Mouse (Mus musculus): ENCODE measurements around the gene Rps15. TPM values are rescaled to one million over a fixed set of nuclear protein-coding genes. Genes with fewer than 3 reads are reported as not detected.
A peak's percentile ranks its signal among the peaks of the same experiment; 100 is the strongest.
"Not testable (repeated sequence)": the region's sequence is repeated elsewhere in the genome, so short reads cannot be mapped to it uniquely, and the experiment has no call there.

Gene Rps15
- total RNA-seq (2014; fragmentation: Nextera tagmentation) = 4,307 and 4,493 TPM in 2 replicates
- total RNA-seq (2017) = 2,815 and 2,969 TPM in 2 replicates

DNA sequence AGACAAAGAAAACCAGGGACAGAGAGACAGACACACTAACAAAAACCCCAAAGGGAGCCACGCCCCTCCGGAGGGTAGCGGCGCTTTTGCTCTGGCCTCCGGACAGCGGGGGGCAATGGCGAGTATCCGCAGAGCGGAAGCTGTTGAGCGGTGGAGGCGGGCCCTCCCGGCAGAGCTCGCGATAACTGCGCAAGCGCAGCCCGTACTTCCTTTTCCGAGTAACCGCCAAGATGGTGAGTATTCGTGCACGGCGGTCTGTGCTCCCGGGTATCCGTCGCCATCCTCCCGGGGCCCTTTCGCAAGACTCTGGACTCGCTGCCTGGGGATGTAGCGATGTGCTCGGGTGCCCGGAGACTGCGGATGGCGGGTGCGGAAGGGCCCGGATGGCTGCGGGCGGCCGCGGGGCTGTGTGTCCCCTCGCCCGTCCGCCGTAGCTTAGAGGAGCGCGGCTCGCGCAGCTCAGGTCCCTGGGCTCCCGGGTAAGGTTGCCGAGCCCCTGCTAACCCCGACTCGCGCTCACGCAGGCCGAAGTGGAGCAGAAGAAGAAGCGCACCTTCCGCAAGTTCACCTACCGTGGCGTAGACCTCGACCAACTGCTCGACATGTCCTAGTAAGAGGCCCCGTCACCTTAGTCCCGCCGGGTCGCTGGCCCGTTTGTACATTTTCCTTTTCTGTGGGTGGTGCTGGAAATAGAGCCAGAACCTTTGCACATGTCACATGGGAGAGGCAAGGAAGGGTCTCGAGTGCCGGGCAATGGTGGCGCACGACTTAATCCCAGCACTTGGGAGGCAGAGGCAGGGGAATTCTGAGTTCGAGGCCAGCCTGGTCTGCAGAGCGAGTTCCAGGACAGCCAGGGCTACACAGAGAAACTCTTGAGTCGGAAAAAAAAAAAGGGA lies at the start of gene Rps15:
Gene Rps15, plus strand, starts transcription at position 203 of the 896 bp plus-strand sequence.
- peak; percentile 72 for ATAC-seq (replicated peaks; ENCODE audit: low FRiP score, low TSS enrichment, poor library complexity, severe bottlenecking)

DNA sequence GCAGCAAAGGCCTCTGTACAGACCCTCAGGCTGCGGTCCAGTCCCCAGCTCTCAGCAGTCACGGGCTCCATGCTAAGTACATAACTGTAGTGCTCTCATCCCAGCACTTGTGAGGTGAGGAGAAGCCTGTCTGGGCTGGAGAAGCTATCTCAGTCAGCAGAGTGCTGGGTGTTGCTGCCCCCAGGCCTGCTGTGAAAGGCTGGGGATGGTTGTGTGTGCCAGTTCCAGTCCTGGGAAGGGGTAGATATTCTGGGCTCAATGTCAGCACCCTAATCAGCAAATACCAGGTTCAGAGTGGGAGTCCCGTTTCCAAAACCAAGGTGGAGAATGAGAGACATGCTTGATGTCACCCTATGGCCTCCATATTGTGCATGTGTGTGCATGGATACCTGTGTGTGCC lies 49.6 kb upstream of the Rps15 start:
- ATAC-seq (replicated peaks; ENCODE audit: low FRiP score, low TSS enrichment, poor library complexity, severe bottlenecking) = peak; percentile 78

DNA sequence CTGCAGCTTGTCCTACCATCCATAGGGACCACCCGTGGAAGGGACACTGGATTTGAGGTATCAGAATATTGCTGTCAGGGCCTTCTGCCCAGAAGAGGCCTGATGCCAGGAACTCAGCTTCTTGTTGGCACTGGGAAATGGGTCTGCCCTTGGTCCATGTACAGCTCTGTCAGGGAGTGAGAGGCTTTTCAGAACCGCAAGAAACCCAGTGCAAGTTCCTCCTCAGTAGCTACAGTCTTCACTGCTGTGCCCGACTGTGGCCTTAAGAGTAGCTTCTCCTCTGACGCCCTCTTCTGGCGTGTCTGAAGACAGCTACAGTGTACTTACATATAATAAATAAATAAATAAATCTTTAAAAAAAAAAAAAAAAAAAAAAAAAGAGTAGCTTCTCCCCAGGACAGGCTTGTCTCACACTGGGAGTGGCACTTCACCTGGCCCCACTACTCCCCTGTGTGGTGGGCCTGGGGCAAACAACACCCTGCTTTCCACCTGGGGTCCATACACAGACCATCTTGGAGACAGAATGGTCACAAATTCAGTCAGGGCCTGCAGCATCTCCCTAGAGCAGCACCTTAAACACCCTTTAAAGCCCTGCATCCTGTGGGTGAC lies 47.4 kb upstream of the Rps15 start:
- no peak for ATAC-seq (replicated peaks; ENCODE audit: low FRiP score, low TSS enrichment, poor library complexity, severe bottlenecking)

DNA sequence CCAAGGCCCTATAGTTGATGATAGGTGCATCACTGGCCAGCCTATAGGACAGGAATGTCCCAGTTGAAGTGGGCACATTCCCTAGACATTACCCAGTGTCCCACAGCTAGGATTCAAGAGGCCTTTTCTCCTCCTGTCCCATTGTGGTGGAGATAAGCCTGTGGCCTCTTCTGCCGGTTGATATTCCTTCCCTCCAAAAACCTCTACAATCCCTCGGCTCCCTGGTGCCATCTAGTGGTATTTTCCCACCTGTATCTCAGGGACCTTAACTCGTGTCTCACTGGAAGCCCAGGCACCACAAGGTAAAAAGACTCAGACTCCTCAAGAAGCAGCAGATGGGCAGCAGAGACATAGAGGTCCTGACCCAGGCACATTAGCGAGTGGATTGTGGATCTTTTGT lies 46.7 kb upstream of the Rps15 start:
- ATAC-seq (replicated peaks; ENCODE audit: low FRiP score, low TSS enrichment, poor library complexity, severe bottlenecking) = 0 out of 2 replicates have a peak, but pooled peaks have one; percentile 35

DNA sequence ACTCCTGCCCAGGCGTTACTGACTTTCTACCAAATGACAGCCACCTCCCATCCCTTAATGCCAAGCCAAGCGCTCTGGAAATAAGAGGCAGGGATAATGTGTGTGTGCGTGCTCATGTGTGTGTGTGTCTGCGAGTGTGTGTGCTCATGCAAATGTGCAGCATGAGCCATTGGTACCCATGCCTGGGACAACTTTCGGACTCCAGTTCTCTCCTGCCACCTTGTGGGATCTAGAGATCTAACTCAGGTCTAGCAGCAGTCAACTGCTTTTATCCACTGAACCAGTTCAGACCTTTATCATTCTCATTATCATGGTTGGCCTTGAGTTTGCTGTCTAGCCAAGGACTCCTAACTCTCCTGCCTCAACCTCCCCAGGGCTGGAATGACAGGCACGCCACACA lies 44.4 kb upstream of the Rps15 start:
- ATAC-seq (replicated peaks; ENCODE audit: low FRiP score, low TSS enrichment, poor library complexity, severe bottlenecking) = no peak

DNA sequence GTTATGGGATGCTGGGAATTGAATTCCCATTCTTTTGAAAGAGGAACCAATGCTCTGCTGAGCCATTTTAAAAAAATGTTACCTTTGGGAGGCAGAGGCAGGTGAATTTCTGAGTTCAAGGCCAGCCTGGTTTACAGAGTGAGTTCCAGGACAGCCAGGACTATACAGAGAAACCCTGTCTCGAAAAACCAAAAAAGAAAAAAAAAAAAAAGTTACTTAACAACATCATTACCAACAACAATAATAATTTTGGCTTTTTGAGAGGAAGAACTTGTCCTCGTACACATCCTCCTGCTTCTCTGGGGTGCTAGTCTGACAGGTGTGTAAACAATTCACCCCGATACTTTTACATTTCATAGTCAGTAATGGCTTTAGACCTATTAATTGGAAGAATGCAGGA lies 43.8 kb upstream of the Rps15 start:
- ATAC-seq (replicated peaks; ENCODE audit: low FRiP score, low TSS enrichment, poor library complexity, severe bottlenecking) = not testable (repeated sequence)

DNA sequence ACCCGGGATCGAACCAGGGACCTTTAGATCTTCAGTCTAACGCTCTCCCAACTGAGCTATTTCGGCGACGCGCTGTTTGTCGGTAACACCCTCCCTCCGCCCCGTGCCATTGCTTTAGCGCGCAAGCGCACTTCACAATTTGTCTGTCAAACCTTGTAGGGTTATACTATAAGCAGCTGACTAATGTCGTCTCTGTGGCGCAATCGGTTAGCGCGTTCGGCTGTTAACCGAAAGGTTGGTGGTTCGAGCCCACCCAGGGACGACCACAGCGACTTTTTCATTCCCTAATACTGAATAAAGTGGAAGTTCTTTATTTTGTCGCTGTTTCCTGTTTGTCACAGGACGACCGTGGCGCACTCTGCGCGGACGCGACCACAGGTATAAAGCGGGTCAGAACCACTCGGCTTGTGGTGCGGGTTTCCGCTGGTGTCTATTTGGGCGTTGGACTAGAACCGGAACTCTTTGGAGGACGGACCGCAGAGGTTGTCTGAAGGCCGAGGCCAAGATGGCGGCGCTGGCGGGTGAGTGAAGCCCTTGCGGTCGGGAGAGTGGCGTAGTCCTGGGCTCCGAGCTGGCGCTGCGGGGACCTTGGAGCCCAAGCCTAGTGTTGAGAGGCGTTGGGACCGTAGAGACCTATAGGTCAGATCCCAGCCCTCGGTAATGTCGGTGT lies 43.1 kb upstream of the Rps15 start, which contains the start of gene Ndufs7:
Gene Ndufs7, plus strand, starts transcription at position 151 of the 670 bp plus-strand sequence.
- ATAC-seq (replicated peaks; ENCODE audit: low FRiP score, low TSS enrichment, poor library complexity, severe bottlenecking) = peak; percentile 72

DNA sequence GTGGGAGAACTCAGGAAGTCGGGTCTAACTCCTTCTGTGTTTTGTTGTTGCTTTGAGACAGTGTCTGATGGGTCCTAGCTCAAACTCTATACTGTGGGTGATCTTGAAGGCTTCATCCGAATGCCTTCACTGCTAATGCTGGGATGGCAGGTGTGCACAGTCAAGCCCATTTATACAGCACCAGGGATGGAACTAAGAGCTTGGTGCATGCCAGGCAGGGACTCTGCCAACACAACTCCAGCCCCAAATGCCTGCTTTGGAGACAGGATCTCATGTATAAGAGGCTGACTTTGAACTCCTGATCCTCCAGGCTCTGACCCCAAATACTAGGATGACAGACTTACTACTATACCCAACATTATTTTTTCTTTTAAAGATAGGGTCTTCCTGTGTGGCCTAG lies 42.2 kb upstream of the Rps15 start:
- no peak for ATAC-seq (replicated peaks; ENCODE audit: low FRiP score, low TSS enrichment, poor library complexity, severe bottlenecking)

DNA sequence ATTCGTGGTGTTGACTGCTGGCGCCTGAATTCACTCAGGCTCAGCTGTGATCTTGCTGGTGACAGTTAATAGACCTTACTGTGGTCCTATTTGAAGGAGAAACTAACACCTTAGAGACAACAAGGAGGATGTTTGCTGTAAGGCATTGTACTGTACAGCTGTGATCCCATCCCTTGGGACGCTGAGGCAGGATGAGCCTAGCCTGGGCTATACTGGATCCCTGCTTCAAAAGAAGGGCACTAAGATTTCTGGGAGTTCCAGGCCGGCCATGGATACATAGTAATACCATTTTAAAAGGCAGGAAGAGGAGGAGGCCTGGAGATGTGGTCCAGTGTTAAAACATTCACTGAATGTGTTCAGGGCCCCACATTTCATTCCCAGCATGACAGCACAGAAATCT lies 41.7 kb upstream of the Rps15 start:
- no peak for ATAC-seq (replicated peaks; ENCODE audit: low FRiP score, low TSS enrichment, poor library complexity, severe bottlenecking)

DNA sequence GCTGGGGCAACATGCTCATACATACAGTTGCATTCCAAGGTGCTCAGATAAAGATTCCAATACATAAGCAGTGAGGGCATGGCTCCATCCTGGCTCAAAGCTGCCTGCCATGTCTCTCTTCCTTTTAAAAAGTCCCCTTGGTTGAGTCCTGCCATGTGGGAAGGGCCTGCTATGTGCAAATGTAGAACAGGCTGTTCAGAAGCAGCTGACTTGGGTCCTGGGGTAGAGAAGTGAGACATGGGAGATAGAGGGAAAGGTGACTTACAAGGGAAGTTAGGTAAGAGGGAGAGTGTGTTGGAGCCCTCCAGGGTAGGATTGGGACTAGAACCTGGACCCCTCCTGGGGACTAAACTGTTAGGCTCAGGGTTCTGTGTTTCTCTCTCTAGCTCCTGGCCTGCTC lies 40.2 kb upstream of the Rps15 start:
- ATAC-seq (replicated peaks; ENCODE audit: low FRiP score, low TSS enrichment, poor library complexity, severe bottlenecking) = no peak

DNA sequence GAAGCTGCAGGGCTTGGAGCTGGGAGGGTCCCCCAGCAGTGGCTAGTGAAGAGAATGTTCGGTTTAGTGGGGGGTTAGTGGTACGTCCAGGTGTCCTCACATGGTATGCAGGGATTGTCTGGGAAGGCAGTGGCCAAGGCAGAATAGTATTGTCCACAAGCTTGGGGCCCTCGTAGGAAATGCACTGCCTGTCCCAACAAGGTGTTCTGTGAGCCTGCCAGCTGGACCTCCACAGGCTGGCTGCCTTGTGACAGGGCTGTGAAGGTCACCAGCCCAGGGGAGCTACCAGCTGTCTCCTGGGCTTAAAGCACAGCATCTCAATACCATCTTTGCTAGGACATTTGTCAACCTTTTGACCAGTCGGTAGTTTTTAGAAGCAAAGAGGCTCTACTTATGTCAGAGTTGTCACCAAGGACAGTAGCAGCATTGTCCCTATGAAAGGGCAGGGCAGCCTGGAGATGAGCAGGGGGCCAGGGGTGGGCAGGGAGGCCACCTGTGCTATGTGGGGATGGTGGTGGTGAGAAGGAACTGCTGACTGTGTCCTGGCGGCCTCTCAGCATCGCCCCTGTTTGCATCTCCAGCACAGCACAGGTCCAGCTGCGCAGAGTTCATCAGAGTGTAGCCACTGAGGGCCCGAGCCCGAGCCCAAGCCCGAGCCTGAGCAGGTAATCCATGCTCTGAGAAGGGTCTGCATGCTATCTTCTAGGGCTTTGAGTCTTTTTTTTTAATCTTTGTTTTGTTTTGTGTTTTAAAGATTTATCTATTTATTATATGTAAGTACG lies 39.6 kb upstream of the Rps15 start:
- no peak for ATAC-seq (replicated peaks; ENCODE audit: low FRiP score, low TSS enrichment, poor library complexity, severe bottlenecking)

DNA sequence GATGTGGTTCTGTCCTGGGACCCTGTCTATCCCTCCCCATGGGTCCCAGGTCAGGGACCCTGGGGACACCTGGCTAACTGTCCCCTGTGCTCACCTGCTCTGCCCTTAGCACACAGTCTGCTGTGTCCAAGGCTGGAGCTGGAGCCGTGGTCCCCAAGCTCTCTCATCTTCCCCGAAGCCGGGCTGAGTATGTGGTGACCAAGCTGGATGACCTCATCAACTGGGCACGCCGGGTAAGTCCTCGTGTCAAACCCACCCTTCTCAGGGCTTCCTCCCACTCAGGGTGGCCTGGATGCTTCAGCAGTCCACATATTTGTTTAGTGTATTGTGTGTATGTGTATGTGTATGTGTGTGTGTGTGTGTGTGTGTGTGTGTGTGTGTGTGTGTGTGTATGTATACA lies 38.7 kb upstream of the Rps15 start:
- ATAC-seq (replicated peaks; ENCODE audit: low FRiP score, low TSS enrichment, poor library complexity, severe bottlenecking) = no peak

DNA sequence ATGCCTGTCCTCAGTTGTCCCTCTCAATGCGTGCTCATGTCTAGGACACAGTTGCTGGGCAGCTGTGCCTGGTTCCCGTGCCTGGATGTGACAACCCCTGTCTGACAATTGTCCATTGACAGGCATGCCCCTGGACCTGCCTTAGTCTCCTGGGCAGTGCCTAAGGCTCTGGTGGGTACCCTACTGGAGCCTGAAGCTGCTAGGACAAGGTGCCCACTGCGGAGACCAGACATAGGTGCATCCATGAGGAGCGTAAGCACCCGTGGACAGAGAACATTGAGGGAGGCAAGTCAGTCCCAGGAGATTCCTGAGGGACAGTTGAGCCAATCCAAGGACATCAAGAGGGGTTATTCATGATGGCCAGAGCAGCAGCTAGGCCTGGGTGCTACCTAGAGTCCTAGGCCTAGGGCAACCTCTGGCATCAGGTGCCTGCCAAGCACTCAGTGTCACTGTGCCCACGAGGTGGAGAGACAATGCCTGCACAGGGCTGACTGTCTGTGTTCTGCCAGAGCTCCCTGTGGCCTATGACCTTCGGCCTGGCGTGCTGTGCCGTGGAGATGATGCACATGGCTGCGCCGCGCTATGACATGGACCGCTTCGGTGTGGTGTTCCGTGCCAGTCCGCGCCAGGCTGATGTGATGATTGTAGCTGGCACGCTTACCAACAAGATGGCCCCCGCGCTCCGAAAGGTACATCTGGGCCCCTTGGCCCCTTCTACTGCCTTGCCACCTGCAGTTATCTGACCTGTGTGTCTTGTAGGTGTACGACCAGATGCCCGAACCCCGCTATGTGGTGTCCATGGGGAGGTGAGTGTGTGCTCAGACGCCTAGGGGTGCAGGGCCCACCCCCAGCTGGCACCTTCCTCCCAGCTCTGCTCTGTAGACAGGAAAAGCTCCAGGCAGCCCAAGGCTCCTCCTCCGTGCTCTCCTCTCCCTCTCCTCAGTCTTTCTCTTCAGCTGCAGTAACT lies 37.6 kb upstream of the Rps15 start:
- no peak for ATAC-seq (replicated peaks; ENCODE audit: low FRiP score, low TSS enrichment, poor library complexity, severe bottlenecking)

DNA sequence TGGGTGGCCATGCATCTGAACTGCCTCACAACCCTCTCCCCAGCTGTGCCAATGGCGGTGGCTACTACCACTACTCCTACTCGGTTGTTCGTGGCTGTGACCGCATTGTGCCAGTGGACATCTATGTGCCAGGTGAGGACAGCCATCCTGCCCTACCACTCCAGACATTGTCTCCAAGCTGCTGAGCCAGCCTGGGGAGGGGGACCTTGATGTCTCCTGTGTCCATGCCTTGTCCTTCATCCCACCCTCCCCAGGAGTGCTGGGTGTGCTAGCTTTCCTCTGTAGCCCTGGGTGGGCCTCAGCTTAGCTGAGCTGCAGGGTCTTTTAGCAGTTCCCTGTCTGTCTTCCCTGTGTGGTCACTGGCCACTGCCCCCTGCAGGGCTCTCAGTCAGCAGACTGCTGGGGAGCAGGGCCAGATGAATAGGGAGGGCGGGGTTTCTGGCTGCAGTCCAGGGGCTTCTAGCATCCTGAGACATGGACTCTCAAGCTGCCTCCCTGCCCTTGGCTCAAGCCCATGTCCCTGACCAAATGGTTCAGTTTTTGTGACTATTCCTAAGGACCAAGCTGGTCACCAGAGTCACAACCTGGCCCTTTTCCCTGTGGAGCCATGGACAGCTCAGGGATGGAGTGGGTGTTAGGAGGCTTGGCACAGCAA lies 36.2 kb upstream of the Rps15 start:
- ATAC-seq (replicated peaks; ENCODE audit: low FRiP score, low TSS enrichment, poor library complexity, severe bottlenecking) = no peak

DNA sequence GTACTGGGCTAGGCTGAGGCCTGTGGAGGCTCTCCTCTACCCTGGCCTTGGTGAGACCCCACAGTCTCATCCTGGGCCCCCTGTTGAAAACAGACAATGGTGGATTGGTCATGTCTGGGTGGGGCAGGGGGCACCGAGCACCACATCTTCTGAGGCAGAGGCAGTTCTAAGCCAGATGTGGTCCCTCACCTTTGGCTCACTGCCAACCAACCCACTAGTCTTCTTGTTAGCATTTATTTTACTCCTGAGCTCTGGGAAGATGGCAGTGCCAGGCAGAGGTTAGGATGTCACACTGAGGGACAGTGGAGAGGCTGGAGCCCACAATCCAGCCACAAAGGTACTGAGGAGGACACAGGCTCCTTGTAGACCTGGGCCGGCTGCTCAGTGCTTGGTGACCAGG lies 34.3 kb upstream of the Rps15 start:
- ATAC-seq (replicated peaks; ENCODE audit: low FRiP score, low TSS enrichment, poor library complexity, severe bottlenecking) = no peak

DNA sequence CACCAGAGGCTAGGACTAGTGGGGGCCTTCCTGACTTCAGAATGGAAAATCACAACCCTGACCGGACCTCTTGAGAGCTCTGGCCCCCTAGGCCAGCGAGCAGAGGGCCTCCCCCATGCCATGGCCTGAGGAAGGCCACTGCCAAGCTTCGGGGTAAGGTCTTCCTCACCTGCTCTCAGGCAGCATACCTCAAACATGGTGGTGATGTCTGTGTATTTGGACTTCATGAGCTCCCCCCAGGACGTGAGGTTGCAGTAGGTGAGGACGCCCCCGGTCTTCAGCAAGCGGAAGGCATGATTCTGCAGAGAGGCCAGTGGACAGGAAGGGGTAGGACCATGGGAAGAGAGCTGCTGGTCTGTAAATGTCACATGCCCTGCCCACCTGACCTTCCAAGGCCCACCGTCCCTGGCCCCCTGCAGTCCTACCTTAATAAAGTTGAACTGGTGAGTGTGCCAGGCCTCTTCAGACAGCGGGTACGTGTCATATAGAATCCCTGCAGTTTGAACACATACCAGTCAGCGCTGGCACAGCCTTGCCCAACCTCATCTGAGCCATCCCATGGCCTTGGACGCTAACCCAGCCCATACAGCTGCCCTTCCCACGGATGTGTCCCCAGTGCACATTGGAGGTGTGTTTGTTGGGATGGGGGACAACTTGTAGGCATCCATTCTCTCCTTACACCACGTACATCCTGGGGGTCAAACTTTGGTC lies 33.3 kb upstream of the Rps15 start:
- no peak for ATAC-seq (replicated peaks; ENCODE audit: low FRiP score, low TSS enrichment, poor library complexity, severe bottlenecking)

DNA sequence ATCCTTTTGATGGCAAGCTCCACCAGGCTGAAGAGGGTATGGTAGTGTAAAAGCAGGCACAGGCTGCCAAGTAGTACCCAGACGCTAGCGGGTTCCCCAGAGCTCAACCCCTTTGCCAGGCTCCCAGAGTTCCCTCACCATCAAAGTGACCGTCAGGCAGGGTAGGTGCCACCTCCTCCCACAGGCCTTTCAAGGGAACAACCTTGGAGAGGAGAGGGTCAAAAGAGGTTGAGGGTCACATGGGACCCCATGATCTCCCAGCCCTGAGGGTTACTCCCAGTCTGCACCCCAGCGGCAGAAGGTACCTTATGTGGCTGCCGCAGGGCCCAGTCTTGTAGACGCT lies 32.8 kb upstream of the Rps15 start:
- ATAC-seq (replicated peaks; ENCODE audit: low FRiP score, low TSS enrichment, poor library complexity, severe bottlenecking) = no peak

Data from megakaryocyte-erythroid progenitor cell, adult 5-6 weeks (primary cell).